Mouse (Mus musculus) CH12.LX (cell line): ENCODE data around the gene Slc25a10. TPM values are rescaled to one million over a fixed set of nuclear protein-coding genes. Genes with fewer than 3 reads are reported as not detected.

Experiments
- DNase-seq: peaks from one replicate; pipeline ENCODE4 v3.0.0-alpha.2; 2013; ENCODE audit errors: extremely low read depth
- H3K27ac ChIP-seq: 2 replicates; pipeline ENCODE4 v1.5.1; 2012; ENCODE audit warnings: low read depth, mild to moderate bottlenecking, control low read depth, moderate library complexity; ENCODE audit not compliant: insufficient read depth
- H3K27me3 ChIP-seq: replicated peaks from 2 replicates; pipeline ENCODE3; 2012; ENCODE audit warnings: inconsistent platforms
- H3K36me3 ChIP-seq, 2 experiments: replicated peaks in 1 of 2; 2 replicates each; pipeline versions ENCODE3 to v1.6.1; 2012; ENCODE audit warnings: inconsistent platforms in 1 of 2, low read length in 1 of 2, mild to moderate bottlenecking in 1 of 2, mixed read lengths in 1 of 2, moderate library complexity in 1 of 2; ENCODE audit not compliant: control insufficient read depth in 1 of 2, insufficient read depth in 1 of 2
- H3K4me1 ChIP-seq, 2 experiments: 2 replicates each; pipeline ENCODE4 v1.6.1; 2012; ENCODE audit warnings: inconsistent platforms in 1 of 2, moderate library complexity in 1 of 2; ENCODE audit not compliant: insufficient read depth in 2 of 2, control insufficient read depth in 1 of 2
- H3K4me2 ChIP-seq: 2 replicates; pipeline ENCODE4 v1.6.1; 2012; ENCODE audit warnings: low read depth, mild to moderate bottlenecking, control low read depth; ENCODE audit not compliant: poor library complexity, insufficient read depth, severe bottlenecking
- H3K4me3 ChIP-seq, 3 experiments: fragments of 150-350 bp in 1 of 3; sonication (generic) in 1 of 3; replicated peaks in 1 of 3; 2 replicates each; pipeline versions ENCODE3 to v1.5.1; 2011 to 2012; ENCODE audit warnings: low read depth in 2 of 3, low read length in 2 of 3, mild to moderate bottlenecking in 2 of 3, moderate library complexity in 2 of 3, control low read depth in 1 of 3, improper control_type of control experiment in 1 of 3, inconsistent platforms in 1 of 3, mixed read lengths in 1 of 3; ENCODE audit not compliant: poor library complexity in 1 of 3
- H3K79me2 ChIP-seq: replicated peaks from 2 replicates; pipeline ENCODE4 v1.6.1; 2012; ENCODE audit warnings: mild to moderate bottlenecking, moderate library complexity; ENCODE audit not compliant: control insufficient read depth, poor library complexity, insufficient read depth, severe bottlenecking; ENCODE audit errors: extremely low read depth
- H3K9ac ChIP-seq: 2 replicates; pipeline ENCODE4 v1.6.1; 2012; ENCODE audit warnings: low read depth, mild to moderate bottlenecking, control low read depth, moderate library complexity; ENCODE audit not compliant: insufficient read depth
- H3K9me3 ChIP-seq: replicated peaks from 2 replicates; pipeline ENCODE3; 2012; ENCODE audit warnings: low read length, inconsistent platforms, mixed read lengths
- BHLHE40 ChIP-seq: IDR thresholded peaks from 2 replicates; pipeline ENCODE4 v1.6.1; 2011; ENCODE audit warnings: mild to moderate bottlenecking, low read depth, low read length, improper control_type of control experiment
- CHD1 ChIP-seq: IDR thresholded peaks from 2 replicates; pipeline ENCODE4 v1.6.1; 2012; ENCODE audit warnings: low read depth, low read length, improper control_type of control experiment, inconsistent platforms
- CHD2 ChIP-seq: IDR thresholded peaks from 2 replicates; pipeline ENCODE4 v1.6.1; 2011; ENCODE audit warnings: low read length, improper control_type of control experiment
- CTCF ChIP-seq, 2 experiments: IDR thresholded peaks in 1 of 2; conservative IDR thresholded peaks in 1 of 2; 2 replicates each; pipeline ENCODE4 v1.5.1; 2011 to 2012; ENCODE audit warnings: low read depth in 2 of 2, low read length in 2 of 2, improper control_type of control experiment in 1 of 2, inconsistent platforms in 1 of 2, mild to moderate bottlenecking in 1 of 2, moderate library complexity in 1 of 2
- EP300 ChIP-seq: IDR thresholded peaks from 2 replicates; pipeline ENCODE4 v1.6.1; 2011; ENCODE audit warnings: low read length, improper control_type of control experiment
- ETS1 ChIP-seq: conservative IDR thresholded peaks from 2 replicates; pipeline ENCODE4 v1.6.1; 2012; ENCODE audit warnings: low read depth, mild to moderate bottlenecking, inconsistent platforms, low read length, improper control_type of control experiment, moderate library complexity
- HCFC1 ChIP-seq: IDR thresholded peaks from 2 replicates; pipeline ENCODE4 v1.6.1; 2012; ENCODE audit warnings: low read depth, mild to moderate bottlenecking, inconsistent platforms, low read length, improper control_type of control experiment
- IRF4 ChIP-seq: IDR thresholded peaks from 2 replicates; pipeline ENCODE4 v1.6.1; 2014; ENCODE audit warnings: low read depth, mild to moderate bottlenecking, inconsistent platforms, low read length, improper control_type of control experiment
- JUN ChIP-seq: IDR thresholded peaks from 2 replicates; pipeline ENCODE4 v1.6.1; 2011; ENCODE audit warnings: low read depth, mild to moderate bottlenecking, low read length, improper control_type of control experiment, moderate library complexity; ENCODE audit not compliant: insufficient read depth
- MAX ChIP-seq: IDR thresholded peaks from 2 replicates; pipeline ENCODE4 v1.6.1; 2011; ENCODE audit warnings: low read length, improper control_type of control experiment
- MAZ ChIP-seq: IDR thresholded peaks from 2 replicates; pipeline ENCODE4 v1.6.1; 2012; ENCODE audit warnings: low read depth, mild to moderate bottlenecking, inconsistent platforms, low read length, improper control_type of control experiment, moderate library complexity
- MEF2A ChIP-seq: IDR thresholded peaks from 2 replicates; pipeline ENCODE4 v1.6.1; 2014; ENCODE audit warnings: low read depth, mild to moderate bottlenecking, inconsistent platforms, low read length, improper control_type of control experiment, borderline replicate concordance
- MXI1 ChIP-seq: IDR thresholded peaks from 2 replicates; pipeline ENCODE4 v1.6.1; 2011; ENCODE audit warnings: mild to moderate bottlenecking, low read depth, low read length, improper control_type of control experiment
- MYC ChIP-seq: IDR thresholded peaks from 2 replicates; pipeline ENCODE4 v1.6.1; 2011; ENCODE audit warnings: low read depth, mild to moderate bottlenecking, improper control_type of control experiment, low read length
- NELFE ChIP-seq: IDR thresholded peaks from 2 replicates; pipeline ENCODE4 v1.6.1; 2011; ENCODE audit warnings: low read depth, low read length, improper control_type of control experiment
- POLR2AphosphoS2 ChIP-seq: IDR thresholded peaks from 2 replicates; pipeline ENCODE4 v1.6.1; 2011; ENCODE audit warnings: low read depth, low read length, improper control_type of control experiment
- RAD21 ChIP-seq: IDR thresholded peaks from 2 replicates; pipeline ENCODE4 v1.6.1; 2011; ENCODE audit warnings: low read depth, mild to moderate bottlenecking, low read length, improper control_type of control experiment, moderate library complexity
- RCOR1 ChIP-seq: conservative IDR thresholded peaks from 2 replicates; pipeline ENCODE4 v1.6.1; 2012; ENCODE audit warnings: low read depth, mild to moderate bottlenecking, inconsistent platforms, low read length, improper control_type of control experiment
- SIN3A ChIP-seq: IDR thresholded peaks from 2 replicates; pipeline ENCODE4 v1.6.1; 2012; ENCODE audit warnings: low read length, improper control_type of control experiment, inconsistent platforms
- SMC3 ChIP-seq: IDR thresholded peaks from 2 replicates; pipeline ENCODE4 v1.6.1; 2011; ENCODE audit warnings: low read depth, low read length, improper control_type of control experiment
- TCF12 ChIP-seq: IDR thresholded peaks from 2 replicates; pipeline ENCODE4 v1.6.1; 2014; ENCODE audit warnings: low read depth, mild to moderate bottlenecking, inconsistent platforms, low read length, improper control_type of control experiment
- UBTF ChIP-seq: IDR thresholded peaks from 2 replicates; pipeline ENCODE4 v1.6.1; 2012; ENCODE audit warnings: low read depth, mild to moderate bottlenecking, inconsistent platforms, low read length, improper control_type of control experiment, moderate library complexity
- USF1 ChIP-seq: IDR thresholded peaks from 2 replicates; pipeline ENCODE4 v1.6.1; 2014; ENCODE audit warnings: low read depth, mild to moderate bottlenecking, inconsistent platforms, low read length, improper control_type of control experiment
- USF2 ChIP-seq: conservative IDR thresholded peaks from 2 replicates; pipeline ENCODE4 v1.6.1; 2011; ENCODE audit warnings: low read depth, low read length, improper control_type of control experiment
- ZC3H11A ChIP-seq: IDR thresholded peaks from 2 replicates; pipeline ENCODE4 v1.6.1; 2012; ENCODE audit warnings: low read depth, mild to moderate bottlenecking, inconsistent platforms, low read length, improper control_type of control experiment
- ZNF384 ChIP-seq: IDR thresholded peaks from 2 replicates; pipeline ENCODE4 v1.6.1; 2012; ENCODE audit warnings: low read depth, low read length, improper control_type of control experiment, inconsistent platforms
- dilution Hi-C: fragments of 300-500 bp; cut with MboI; formaldehyde crosslinking; loops from 2 replicates; pipeline ENCODE4 v1.14.3; 2020; ENCODE audit warnings: low sequenced_read_pairs; ENCODE audit not compliant: extremely low pct_unique_long_range_greater_than_20kb, extremely low pct_ligation_motif_present
- in situ Hi-C: fragments of 300-500 bp; cut with MboI; formaldehyde crosslinking; loops from 3 replicates; pipeline ENCODE4 v1.14.3; 2019; ENCODE audit warnings: low sequenced_read_pairs, low pct_ligation_motif_present, low pct_unique_long_range_greater_than_20kb, mixed read lengths
- polyA plus RNA-seq: library from polyadenylated mRNA; unstranded; fragments of >175 nt; gene quantifications from 2 replicates; pipeline ENCODE4 v1.2.1, GENCODE M21; 2012; ENCODE audit warnings: low read depth; ENCODE audit not compliant: insufficient read length
- total RNA-seq, 2 experiments: library from RNA; depleted of rRNA; stranded (reverse); fragments of 300-350 nt in 1 of 2; fragments of >200 nt in 1 of 2; gene quantifications; 2 replicates each; pipeline ENCODE4 v1.2.3; 2012 to 2014

Gene Slc25a10
- total and polyA plus RNA-seq, 3 experiments = 32.9 to 45.9 (median 34.6) TPM

GRCm38 (mm10) chr11:120490291-120491046 is 1.2 kb upstream of the Slc25a10 start:
- in situ Hi-C loops (no loop called here), dilution Hi-C loops (no loop called here)
- Histone ChIP-seq H3K36me3 (peaks cover 45 to 74% of the 10 kb centered on the region in 2 experiments), H3K9ac (no peak overlapping the region), H3K27me3 (no peaks in the 10 kb centered on the region), H3K27ac (no peak overlapping the region), H3K4me1 (peaks cover 21 to 59% of the 10 kb centered on the region in 2 experiments), H3K9me3 (no peaks in the 10 kb centered on the region), H3K4me2 (no peak overlapping the region), H3K79me2 (peaks cover 19% of the 10 kb centered on the region), H3K4me3 (no peak overlapping the region)
- no peak for DNase-seq
- TF ChIP-seq MAZ = no peak
- TF ChIP-seq POLR2AphosphoS2 = peak; percentile 73; the same call in 1 of the 2 replicates

GRCm38 (mm10) chr11:120492024-120492877 is 611 bp downstream of the Slc25a10 start:
- dilution Hi-C loops (no loop called here), in situ Hi-C loops (no loop called here)
- peak overlapping the region; percentile 73 to 87 (median 75) for H3K4me3 ChIP-seq
- H3K36me3 ChIP-seq = peaks cover 46 to 76% of the 10 kb centered on the region in 2 experiments
- no peaks in the 10 kb centered on the region for H3K9me3 ChIP-seq
- H3K4me2 ChIP-seq = peak overlapping the region; percentile 55
- peaks cover 15 to 42% of the 10 kb centered on the region in 2 experiments for H3K4me1 ChIP-seq
- peak overlapping the region; percentile 45 for H3K27ac ChIP-seq
- no peaks in the 10 kb centered on the region for H3K27me3 ChIP-seq
- no peak for TF ChIP-seq ZNF384
- TF ChIP-seq ETS1 = peak; percentile 43
- no peak; the same call in none of the 2 replicates for TF ChIP-seq TCF12
- 0 out of 2 replicates have a peak, but pooled peaks have one; percentile 15 for TF ChIP-seq IRF4
- TF ChIP-seq CHD2 = peak; percentile 3; the same call in 1 of the 2 replicates
- peak; percentile 65; the same call in 1 of the 2 replicates for TF ChIP-seq MYC
- peak; percentile 40; the same call in 1 of the 2 replicates for TF ChIP-seq UBTF
- TF ChIP-seq MEF2A = peak; percentile 92
- no peak for TF ChIP-seq JUN
- peak; percentile 72; the same call in 1 of the 2 replicates for TF ChIP-seq MAZ
- TF ChIP-seq MXI1 = peak; percentile 82
- TF ChIP-seq HCFC1 = no peak; the same call in 1 of the 2 replicates
- TF ChIP-seq EP300 = peak; percentile 4; the same call in 1 of the 2 replicates
- no peak for TF ChIP-seq SMC3
- TF ChIP-seq CTCF (conservative IDR thresholded peaks at IDR 0.05 in 1 of 2, IDR thresholded peaks at IDR 0.05 in 1 of 2; ENCODE audit: low read depth in 2 of 2, low read length in 2 of 2) = peak in 1 of 2 experiments; percentile 59; a peak in 2 of 4 replicates
- peak; percentile 56 for TF ChIP-seq USF2
- TF ChIP-seq MAX = peak; percentile 87
- peak; percentile 28 for TF ChIP-seq BHLHE40
- TF ChIP-seq ZC3H11A = no peak
- TF ChIP-seq RAD21 = peak; percentile 37
- TF ChIP-seq CHD1 = no peak; the same call in 1 of the 2 replicates
- 0 out of 2 replicates have a peak, but pooled peaks have one; percentile 44 for TF ChIP-seq NELFE
- no peak for TF ChIP-seq POLR2AphosphoS2
- no peak for TF ChIP-seq RCOR1
- TF ChIP-seq USF1 = peak; percentile 64
- peak; percentile 88 for TF ChIP-seq SIN3A
- peak; percentile 85 for DNase-seq
- H3K9ac ChIP-seq = peak overlapping the region; percentile 71
- peaks cover 2% of the 10 kb centered on the region; the same call in 1 of the 2 replicates for H3K79me2 ChIP-seq
